Mouse (Mus musculus): Measurements from ENCODE around the gene Mfrp.

DNA sequence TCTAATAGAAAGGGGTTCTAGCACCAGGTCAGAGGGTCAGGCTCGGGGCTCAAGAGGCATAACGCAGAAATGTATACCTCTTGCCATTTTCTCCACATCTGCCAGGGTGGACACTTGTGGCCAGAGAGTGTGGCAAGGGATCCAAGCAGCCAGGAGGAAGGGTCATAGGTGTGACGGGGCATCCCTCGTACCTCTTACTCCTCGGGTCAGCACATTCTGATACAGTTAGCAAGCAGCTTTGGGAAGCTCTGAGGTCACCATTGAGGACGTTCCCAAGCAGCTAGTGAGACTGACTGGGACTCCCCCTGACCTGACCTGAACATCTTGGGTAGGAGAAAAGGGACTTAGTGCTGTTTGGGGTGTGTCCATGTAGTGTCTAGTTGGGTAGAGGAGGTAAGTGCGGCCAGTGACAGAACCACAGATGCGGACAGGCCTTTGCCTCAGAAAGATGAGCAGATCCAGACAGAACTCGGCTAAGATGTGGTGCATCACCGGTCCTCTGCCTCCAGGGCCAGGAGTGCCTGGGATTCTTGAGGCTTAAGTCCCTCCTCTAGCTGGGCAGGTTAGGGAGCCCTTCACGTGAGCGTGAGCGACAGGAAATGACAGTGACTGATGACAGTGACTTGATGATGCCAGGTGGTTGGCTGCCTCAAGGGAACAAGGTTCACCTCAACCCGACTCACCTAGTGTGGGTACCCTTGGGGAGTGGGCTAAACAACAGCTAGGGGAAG, 31.3 kb upstream of the Mfrp start:
- no peak for TF ChIP-seq POLR2A (IDR thresholded peaks at IDR 0.05; ENCODE audit: low read depth, low read length)
- no peak for TF ChIP-seq CTCF (conservative IDR thresholded peaks at IDR 0.05; ENCODE audit: insufficient read depth, insufficient read length, low read depth, low read length)

Measured in kidney, adult 2 months (tissue).